8 mouse cellular contexts compared by ENCODE assay signal in the genomic region with DNA sequence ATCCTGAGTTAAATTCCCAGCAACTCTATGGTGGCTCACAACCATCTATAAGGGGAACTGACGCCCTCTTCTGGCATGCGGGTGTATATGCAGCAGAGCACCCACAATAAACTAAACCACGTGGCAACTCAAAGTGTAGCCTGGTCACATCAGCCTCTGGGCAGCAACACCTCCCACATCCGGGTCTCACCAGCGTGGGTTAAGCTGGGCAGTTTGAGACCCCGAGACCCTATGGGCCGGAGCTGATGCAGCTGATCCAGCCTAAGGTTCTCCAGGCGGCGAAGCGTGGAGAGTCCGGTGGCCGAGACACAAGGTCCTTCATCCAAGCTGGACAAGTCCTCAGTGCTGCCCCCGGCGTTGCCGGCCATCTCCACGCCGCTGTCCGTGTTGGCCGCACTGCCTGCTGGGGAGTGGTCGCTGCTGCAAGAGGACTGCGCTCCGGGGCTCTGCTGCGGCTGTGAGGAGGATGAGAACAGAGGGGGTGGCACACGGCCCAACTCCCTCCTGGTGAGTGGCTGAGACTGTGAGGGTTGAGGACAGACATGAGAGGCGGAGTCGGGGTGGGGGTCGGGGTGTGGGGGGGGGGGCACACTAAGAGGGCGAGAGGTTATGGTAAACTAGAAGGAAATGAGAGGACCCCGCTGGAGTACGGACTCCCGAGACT. TPM values are rescaled to one million over a fixed set of nuclear protein-coding genes. Genes with fewer than 3 reads are reported as not detected.
A peak's percentile ranks its signal among the peaks of the same experiment; 100 is the strongest.
DNase-seq lines count a peak whose midpoint lies in the region; ATAC-seq and TF ChIP-seq lines count a peak whose summit lies in the region.

No protein-coding gene starts in this region.

- 36% methylated on average over 30 of the region's 31 CpGs for whole genome bisulfite sequencing in heart, embryonic 12.5 days

- no peak for DNase-seq in heart, adult 18-20 months
- no peak for DNase-seq in G1E (ENCODE audit: low spot score)
- DNase-seq in mesoderm, embryonic 11.5 days (ENCODE audit: low read depth, low spot score), result peak; percentile 45
- no peak for DNase-seq in right cerebral cortex, postnatal 36 days (ENCODE audit: low spot score in 2 of 2)
- DNase-seq in cerebellum, adult 18-20 months, result no peak
- DNase-seq in thymus, postnatal 14 days, result no peak

- H3K4me2 ChIP-seq in heart, embryonic 12.5 days, result peak overlapping the region; percentile 53

- H3K9ac ChIP-seq in heart, embryonic 12.5 days, result no peak overlapping the region

- H3K4me3 ChIP-seq in heart, embryonic 12.5 days, result peak overlapping the region; percentile 22; the same call in 1 of the 2 replicates
- H3K4me3 ChIP-seq in G1E (ENCODE audit: low read depth, low read length), result no peak overlapping the region

- no peaks in the 10 kb centered on the region for H3K36me3 ChIP-seq in heart, embryonic 12.5 days
- peaks cover 55% of the 10 kb centered on the region for H3K36me3 ChIP-seq in G1E (replicated peaks)

- TF ChIP-seq CTCF in G1E (IDR thresholded peaks at IDR 0.05; ENCODE audit: low read depth, low read length), result peak; percentile 53

- H3K4me1 ChIP-seq in heart, embryonic 12.5 days (replicated peaks), result no peaks in the 10 kb centered on the region
- H3K4me1 ChIP-seq in G1E (ENCODE audit: insufficient read depth, low read depth, low read length), result peaks cover 62% of the 10 kb centered on the region

- H3K27ac ChIP-seq in heart, embryonic 12.5 days (ENCODE audit: poor library complexity, severe bottlenecking), result no peak overlapping the region

- H3K27me3 ChIP-seq in heart, embryonic 12.5 days (replicated peaks), result peaks cover 63% of the 10 kb centered on the region
- H3K27me3 ChIP-seq in G1E (ENCODE audit: insufficient read depth, low read length), result peaks cover 9% of the 10 kb centered on the region; the same call in 1 of the 2 replicates

- no peaks in the 10 kb centered on the region for H3K9me3 ChIP-seq in heart, embryonic 12.5 days (replicated peaks)
- H3K9me3 ChIP-seq in G1E (replicated peaks), result no peaks in the 10 kb centered on the region

- no peak for ATAC-seq in heart, embryonic 12.5 days (ENCODE audit: insufficient number of reproducible peaks, low FRiP score)
- ATAC-seq in G1E (ENCODE audit: extremely low read depth, insufficient number of reproducible peaks, low FRiP score, poor library complexity, severe bottlenecking), result no peak
- ATAC-seq in granulocyte monocyte progenitor cell, adult 5-6 weeks (replicated peaks; ENCODE audit: poor library complexity, severe bottlenecking), result peak; percentile 34; the same call in 1 of the 2 replicates

RNA-seq across cellular contexts. Expression of a gene that starts 9.4 kb away (rescaled TPM):
- polyA plus RNA-seq in heart, embryonic 12.5 days (2016; fragmentation: Nextera tagmentation; extraction: Ambion mirVana), result 0.31 and 0.41 TPM in 2 replicates
- under 1 TPM; 0.82 to 0.87 TPM for total RNA-seq in heart, adult 18-20 months (2021)
- total RNA-seq in G1E (2014; fragmentation: Nextera tagmentation) (0.23 and 0.24 TPM in 2 replicates), G1E (2017) (0.11 TPM in 1 of 2 replicates, not detected in the other)
- polyA plus RNA-seq in G1E (2012), result 0.15 and 0.18 TPM in 2 replicates
- not detected in 2 replicates for total RNA-seq in granulocyte monocyte progenitor cell, adult 5-6 weeks (2014; fragmentation: Nextera tagmentation)
- total RNA-seq in granulocyte monocyte progenitor cell, adult 5-6 weeks (2017), result not detected in 2 replicates

RNA-seq across cellular contexts. Expression of a gene that starts 10.6 kb away (rescaled TPM):
- polyA plus RNA-seq in heart, embryonic 12.5 days (2016; fragmentation: Nextera tagmentation; extraction: Ambion mirVana), result 0.89 and 1.8 TPM in 2 replicates
- 1 to 10 TPM; 4.0 to 5.4 TPM for total RNA-seq in heart, adult 18-20 months (2021)
- total RNA-seq in G1E (2014; fragmentation: Nextera tagmentation) (43.3 and 43.7 TPM in 2 replicates), G1E (2017) (89.2 and 100 TPM in 2 replicates)
- polyA plus RNA-seq in G1E (2012), result 54.8 and 59.5 TPM in 2 replicates
- total RNA-seq in granulocyte monocyte progenitor cell, adult 5-6 weeks (2014; fragmentation: Nextera tagmentation), result 46.0 and 53.1 TPM in 2 replicates
- total RNA-seq in granulocyte monocyte progenitor cell, adult 5-6 weeks (2017), result 34.7 and 51.8 TPM in 2 replicates

RNA-seq across cellular contexts. Expression of a gene that starts 20.8 kb away (rescaled TPM):
- 107 and 110 TPM in 2 replicates for polyA plus RNA-seq in heart, embryonic 12.5 days (2016; fragmentation: Nextera tagmentation; extraction: Ambion mirVana)
- total RNA-seq in heart, adult 18-20 months (2021), result 10 to 100 TPM; 43.7 to 44.8 TPM
- total RNA-seq in G1E (2014; fragmentation: Nextera tagmentation) (97.3 and 102 TPM in 2 replicates), G1E (2017) (109 and 144 TPM in 2 replicates)
- polyA plus RNA-seq in G1E (2012), result 104 and 108 TPM in 2 replicates
- total RNA-seq in granulocyte monocyte progenitor cell, adult 5-6 weeks (2014; fragmentation: Nextera tagmentation), result 63.0 and 105 TPM in 2 replicates
- 193 and 221 TPM in 2 replicates for total RNA-seq in granulocyte monocyte progenitor cell, adult 5-6 weeks (2017)

RNA-seq across cellular contexts. Expression of a gene that starts 21.9 kb away (rescaled TPM):
- polyA plus RNA-seq in heart, embryonic 12.5 days (2016; fragmentation: Nextera tagmentation; extraction: Ambion mirVana), result not detected in 2 replicates
- total RNA-seq in heart, adult 18-20 months (2021), result not detected
- total RNA-seq in G1E (2014; fragmentation: Nextera tagmentation) (not detected in 2 replicates), G1E (2017) (0.06 and 0.11 TPM in 2 replicates)
- 0.01 TPM in 2 replicates for polyA plus RNA-seq in G1E (2012)
- total RNA-seq in granulocyte monocyte progenitor cell, adult 5-6 weeks (2014; fragmentation: Nextera tagmentation), result not detected in 2 replicates
- not detected in 2 replicates for total RNA-seq in granulocyte monocyte progenitor cell, adult 5-6 weeks (2017)

RNA-seq across cellular contexts. Expression of a gene that starts 37.9 kb away (rescaled TPM):
- not detected in 2 replicates for polyA plus RNA-seq in heart, embryonic 12.5 days (2016; fragmentation: Nextera tagmentation; extraction: Ambion mirVana)
- not detected for total RNA-seq in heart, adult 18-20 months (2021)
- not detected in 2 replicates for total RNA-seq in G1E (2014; fragmentation: Nextera tagmentation)
- 0.05 TPM in 1 of 2 replicates, not detected in the other for total RNA-seq in G1E (2017)
- not detected in 2 replicates for polyA plus RNA-seq in G1E (2012)
- total RNA-seq in granulocyte monocyte progenitor cell, adult 5-6 weeks (2014; fragmentation: Nextera tagmentation), result not detected in 2 replicates
- total RNA-seq in granulocyte monocyte progenitor cell, adult 5-6 weeks (2017), result not detected in 2 replicates

Comparison
In these comparisons a context has a peak if more than half of its experiments do, and no peak if none do; other contexts are left out.
1. RNA of a gene that starts 10.6 kb away (total RNA-seq): 43.3 to 100 TPM in G1E and 34.7 to 53.1 TPM in granulocyte monocyte progenitor cell, adult 5-6 weeks; 4.0 to 5.4 TPM in heart, adult 18-20 months; every median in the first group is over 4 times any median in the second.